Mouse (Mus musculus): ENCODE data around the gene Cdc27.
"Not testable (repeated sequence)": the region's sequence is repeated elsewhere in the genome, so short reads cannot be mapped to it uniquely, and the experiment has no call there.

Cdc27 gene

DNA sequence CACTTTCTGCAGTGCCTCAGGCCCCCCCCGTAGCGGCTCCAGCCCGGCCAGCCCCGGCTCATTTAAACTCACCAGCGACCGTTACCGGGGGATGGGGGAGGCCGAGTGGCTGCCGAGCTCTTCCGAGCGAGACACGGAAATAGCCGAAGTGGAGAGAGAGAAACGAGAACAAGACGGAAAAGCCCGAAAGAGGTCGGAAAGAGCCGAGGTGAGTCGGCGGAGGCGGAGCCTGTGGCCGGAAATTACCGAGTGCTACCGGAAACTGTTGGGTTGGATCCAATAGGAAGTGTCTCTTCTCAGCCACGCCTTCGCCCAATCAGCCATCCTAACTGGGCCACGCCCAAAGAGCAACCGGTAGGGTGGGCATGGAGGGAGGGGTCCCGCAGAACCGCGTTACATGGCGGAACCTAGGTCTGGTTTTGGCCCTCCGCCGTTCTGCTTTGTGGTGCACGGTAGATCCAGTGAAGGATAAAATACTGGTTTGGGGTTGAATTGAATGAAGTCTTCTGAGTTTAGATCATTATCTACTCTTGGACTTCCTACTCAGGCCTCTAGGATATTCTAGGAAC is at the start of gene Cdc27, which contains the start of gene Myl4:
Gene Cdc27, minus strand, starts transcription at position 215 of the 569 bp plus-strand sequence.
Gene Myl4, plus strand, starts transcription at position 258 of the 569 bp plus-strand sequence.
- DNase-seq: peak; percentile 99

- DNase-seq: no peak
These were observed 49.0 kb upstream of the Cdc27 start for GRCm38 (mm10) chr11:104599265-104599945.

DNA sequence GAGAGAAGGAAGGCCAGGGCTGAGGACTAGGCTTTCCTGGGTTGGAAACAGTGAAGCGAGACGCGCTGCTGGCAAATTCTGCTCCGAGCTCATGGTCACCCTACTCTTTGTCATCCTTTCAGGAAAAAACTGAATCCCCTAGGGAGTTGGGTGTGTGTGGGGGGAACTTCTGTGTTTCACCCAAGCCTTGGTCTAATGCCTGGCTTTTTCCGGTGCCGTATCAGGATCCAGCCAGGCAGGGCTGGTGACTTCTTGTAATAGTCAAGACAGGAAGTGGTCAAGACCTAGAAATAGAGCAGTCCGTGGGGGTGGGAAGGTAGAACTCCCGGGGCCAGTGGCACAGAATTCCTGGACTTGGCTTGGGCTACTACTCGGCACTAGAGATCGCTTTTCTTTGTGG is 45.9 kb upstream of the Cdc27 start:
- no peak for DNase-seq

DNA sequence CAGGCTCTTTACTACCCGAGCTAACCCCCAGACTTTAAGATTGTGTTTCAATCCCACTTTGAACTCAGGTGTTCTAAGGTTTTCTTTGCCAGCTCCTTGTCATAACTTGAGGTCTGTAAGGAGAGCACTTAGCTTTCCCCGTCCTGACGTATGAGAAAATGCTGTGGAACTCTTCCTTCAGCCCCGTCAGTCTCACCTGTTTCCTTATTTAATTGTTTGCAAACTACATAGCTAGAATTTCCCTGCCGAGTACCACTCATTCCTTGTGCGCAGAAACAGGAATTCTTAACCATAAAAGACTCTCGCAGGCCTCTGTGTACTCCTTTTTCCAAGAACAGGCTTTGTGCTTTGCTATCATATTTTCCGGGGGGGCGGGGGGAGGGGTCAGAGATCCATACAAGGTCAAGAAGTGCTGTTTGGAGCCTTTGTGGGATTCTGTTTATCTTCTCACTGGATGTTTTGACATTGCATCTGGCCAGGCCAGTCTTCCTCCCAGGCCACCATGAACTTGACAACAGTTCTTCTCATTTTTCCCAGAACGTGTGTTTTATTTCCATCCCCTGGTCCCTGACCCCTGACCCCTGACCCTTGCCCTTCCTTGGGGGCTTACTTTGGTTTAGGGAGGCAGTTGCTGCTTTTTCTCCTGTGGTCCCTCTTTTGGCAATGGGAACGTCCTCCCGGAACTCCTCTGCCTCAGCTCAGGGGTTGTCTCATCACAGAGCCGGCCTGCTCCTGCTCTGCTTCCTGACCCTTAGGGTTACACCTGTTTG is 41.8 kb upstream of the Cdc27 start:
- no peak for DNase-seq

DNA sequence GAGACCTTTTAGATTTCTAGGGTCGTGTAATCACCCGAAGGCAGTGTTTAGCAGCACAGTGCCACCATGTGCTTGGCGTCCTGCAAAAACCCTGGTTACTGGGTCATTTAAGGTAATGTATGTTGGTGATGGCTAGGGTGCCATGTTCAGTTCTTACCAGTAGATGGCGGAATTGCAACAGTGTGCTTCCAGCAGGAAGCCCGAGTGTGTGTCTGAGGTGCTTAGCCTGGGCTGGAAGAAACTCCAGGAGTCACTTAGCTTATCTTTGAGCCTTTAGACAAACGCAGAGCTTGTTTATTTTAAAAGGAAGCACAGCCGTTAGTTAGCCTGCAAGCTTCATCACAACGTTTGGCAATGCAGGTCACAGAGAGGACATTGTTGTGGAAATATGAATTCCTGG is 39.7 kb upstream of the Cdc27 start:
- peak; percentile 67 for DNase-seq

DNA sequence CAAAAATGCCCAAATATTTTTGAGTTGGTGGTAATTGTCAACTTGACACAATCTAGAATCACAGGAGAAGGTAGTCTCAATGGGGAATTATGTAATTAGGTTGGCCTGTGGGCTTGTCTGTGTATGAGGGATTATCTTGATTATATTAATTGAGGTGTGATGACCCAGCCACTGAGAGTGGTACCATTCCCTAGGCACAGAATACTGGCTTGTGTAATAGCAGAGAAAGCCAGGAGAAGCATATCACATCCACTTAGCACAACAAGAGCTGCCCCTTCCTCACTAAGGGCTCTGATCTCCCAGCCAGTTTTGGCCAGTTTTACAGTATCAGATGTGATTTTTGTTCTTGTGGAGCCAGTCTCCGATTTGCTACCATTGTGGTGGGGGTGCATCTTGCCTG is 39.1 kb upstream of the Cdc27 start:
- DNase-seq: no peak

- no peak for DNase-seq
These were observed 38.1 kb upstream of the Cdc27 start for GRCm38 (mm10) chr11:104588513-104588912.

DNA sequence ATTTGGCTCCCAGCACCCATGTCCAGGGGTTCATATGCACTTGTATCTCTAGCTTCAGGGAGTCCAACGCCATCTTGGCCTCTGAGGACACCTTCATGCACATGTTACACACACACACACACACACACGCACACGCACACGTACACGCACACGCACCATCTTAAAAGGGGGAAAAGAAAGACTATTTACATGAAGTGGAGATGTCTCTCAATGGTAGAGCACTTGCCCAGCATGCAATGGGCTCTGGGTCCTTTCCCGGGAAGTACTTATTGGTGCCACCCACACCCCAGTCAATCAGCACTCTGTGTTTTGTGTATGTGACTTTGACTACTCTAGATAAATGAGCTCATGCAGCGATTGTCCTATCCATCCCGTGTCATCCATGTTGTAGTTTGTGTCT is 37.5 kb upstream of the Cdc27 start:
- DNase-seq: no peak

DNA sequence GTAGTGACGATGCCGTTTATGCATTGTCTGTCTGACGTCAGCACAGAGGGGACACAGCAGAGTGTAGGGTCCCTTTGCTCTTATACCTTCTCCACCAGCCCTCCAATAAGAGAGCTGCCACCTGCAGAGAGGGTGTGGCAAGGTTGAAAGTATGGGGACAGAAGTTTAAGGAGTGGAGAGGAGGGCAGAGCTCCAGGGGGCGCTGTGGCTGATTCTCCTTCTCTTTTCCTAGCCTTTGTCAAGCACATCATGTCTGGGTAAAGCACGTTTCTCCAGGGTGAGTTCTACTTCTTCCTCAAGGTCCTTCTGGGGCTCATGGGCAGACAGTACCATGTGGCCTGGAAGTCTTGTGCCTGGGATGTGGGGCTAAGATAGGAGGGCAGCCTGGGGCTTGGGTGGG is 35.1 kb upstream of the Cdc27 start:
- no peak for DNase-seq

DNA sequence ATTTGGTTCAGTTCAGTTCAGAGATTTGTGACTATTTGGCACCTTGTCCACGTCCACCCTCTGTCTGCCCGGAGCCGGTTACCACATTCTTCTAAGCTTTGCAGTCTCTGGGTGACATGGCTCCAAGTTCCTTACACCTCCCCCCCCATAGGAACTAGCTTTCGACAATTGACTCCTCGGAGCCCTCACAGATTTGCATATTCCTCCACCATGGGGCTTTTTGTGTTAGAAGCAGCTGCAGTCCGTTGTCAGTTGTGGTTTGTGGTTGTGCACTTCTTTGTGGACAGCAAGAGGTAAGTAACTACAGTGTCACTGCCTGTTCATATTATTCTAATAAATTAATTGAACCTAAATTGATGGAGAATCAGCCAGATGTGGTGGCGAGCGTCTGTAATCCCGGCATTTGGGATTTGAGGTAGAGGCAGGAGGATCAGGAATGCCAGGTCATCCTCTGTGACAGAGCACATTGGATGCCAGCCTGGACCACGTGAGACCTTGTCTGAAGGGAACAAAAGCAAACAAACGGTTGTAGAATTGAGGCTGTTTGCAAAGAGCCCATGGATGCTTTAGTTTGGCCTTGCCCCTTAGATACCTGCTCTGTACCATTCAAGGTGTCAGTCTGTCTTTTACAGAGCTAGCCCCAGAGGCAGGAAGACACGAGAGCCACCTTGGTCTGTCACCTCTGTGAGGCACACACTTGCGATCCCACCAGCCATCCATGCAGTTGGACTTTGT is 32.4 kb upstream of the Cdc27 start:
- no peak for DNase-seq

DNA sequence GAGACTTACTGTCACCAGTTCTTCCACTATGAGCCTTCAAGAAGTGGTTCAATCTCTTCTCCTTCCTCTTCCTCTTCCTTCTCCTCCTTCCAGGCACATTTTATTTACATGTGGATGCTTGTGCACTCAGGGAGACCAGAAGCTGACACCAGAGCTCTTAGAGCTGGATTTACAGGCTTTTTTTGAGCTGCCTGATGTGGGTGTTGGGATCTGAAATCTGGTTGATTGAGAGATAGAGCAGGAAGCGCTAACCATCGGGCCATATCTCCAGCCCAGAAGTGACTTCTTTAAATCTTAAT is 31.8 kb upstream of the Cdc27 start:
- DNase-seq: no peak

GRCm38 (mm10) chr11:104581446-104582307 is 31.3 kb upstream of the Cdc27 start:
- no peak for DNase-seq

GRCm38 (mm10) chr11:104580606-104581005 is 30.2 kb upstream of the Cdc27 start:
- no peak for DNase-seq

DNA sequence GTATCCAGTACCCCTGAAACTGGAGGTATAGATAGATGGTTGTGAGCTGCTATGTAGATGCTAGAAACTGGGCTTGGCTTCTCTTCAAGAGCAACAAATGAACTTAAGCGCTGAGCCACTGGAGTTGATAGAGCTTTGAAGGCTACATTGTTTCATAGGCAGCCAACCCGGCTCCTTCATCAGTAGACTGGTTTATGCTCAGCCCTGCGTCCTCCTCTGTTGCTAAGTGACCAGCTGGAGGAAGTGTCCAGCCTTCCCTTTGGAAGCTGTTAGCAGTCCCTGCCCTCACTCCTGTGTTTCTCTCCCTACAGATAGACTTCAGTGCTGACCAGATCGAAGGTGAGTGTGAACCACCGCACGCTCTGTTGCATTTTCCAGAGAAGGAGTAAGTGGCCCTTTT is 29.7 kb upstream of the Cdc27 start:
- no peak for DNase-seq

- DNase-seq: no peak
These were observed 29.2 kb upstream of the Cdc27 start for GRCm38 (mm10) chr11:104579575-104579974.

DNA sequence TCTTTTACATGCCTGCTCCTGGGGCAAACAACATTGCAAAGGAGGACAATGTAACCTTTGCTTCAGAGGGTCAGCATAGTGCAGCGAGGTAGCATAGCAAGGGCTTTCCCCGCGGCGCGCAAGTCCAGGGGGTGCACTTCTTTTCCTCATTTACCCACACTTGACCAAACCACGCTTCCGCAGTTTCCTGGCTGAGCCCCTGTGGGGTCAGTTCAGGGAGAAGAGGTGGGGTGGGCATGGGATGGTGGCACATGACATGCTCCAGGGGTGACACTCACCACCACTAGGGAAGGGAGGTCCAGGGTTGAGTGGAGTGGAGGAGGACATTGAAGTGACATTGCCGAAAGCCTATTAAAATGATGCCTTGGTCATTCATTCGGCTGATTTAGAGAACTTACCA is 28.7 kb upstream of the Cdc27 start:
- DNase-seq: no peak

GRCm38 (mm10) chr11:104578074-104578473 is 27.7 kb upstream of the Cdc27 start:
- no peak for DNase-seq

GRCm38 (mm10) chr11:104576772-104577612 is 26.6 kb upstream of the Cdc27 start:
- no peak for DNase-seq

DNA sequence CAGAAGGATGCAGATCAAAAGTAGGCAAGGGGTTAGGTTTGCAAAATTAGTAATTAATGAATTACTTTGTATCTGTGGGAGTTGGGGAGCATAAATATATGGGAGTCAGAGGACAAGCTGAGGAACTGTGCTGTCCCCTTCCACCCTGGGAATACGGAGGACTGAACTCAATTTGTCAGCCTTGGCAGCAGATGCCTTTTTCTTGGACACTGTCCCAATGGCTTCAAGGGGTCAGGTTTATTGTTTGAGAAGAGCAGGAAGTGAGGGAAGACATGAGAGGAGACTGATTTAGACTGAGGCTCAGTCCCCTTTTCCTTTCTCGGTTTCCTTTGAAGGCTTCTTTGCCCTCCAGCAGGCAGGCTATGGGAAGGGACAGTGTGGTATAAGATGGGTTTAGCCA is 22.1 kb upstream of the Cdc27 start:
- DNase-seq: no peak

- no peak for DNase-seq
These were observed 21.7 kb upstream of the Cdc27 start for GRCm38 (mm10) chr11:104572091-104572490.

GRCm38 (mm10) chr11:104571373-104571772 is 21.0 kb upstream of the Cdc27 start:
- peak; percentile 58 for DNase-seq

- DNase-seq: not testable (repeated sequence)
These were observed 20.1 kb upstream of the Cdc27 start for GRCm38 (mm10) chr11:104570515-104570914.
